Mouse (Mus musculus): ENCODE measurements around the gene Apbb1ip. TPM values are rescaled to one million over a fixed set of nuclear protein-coding genes. Genes with fewer than 3 reads are reported as not detected.

Apbb1ip gene
- polyA plus RNA-seq (2017; shearing (Covaris generic)) = 57.2 TPM

DNA sequence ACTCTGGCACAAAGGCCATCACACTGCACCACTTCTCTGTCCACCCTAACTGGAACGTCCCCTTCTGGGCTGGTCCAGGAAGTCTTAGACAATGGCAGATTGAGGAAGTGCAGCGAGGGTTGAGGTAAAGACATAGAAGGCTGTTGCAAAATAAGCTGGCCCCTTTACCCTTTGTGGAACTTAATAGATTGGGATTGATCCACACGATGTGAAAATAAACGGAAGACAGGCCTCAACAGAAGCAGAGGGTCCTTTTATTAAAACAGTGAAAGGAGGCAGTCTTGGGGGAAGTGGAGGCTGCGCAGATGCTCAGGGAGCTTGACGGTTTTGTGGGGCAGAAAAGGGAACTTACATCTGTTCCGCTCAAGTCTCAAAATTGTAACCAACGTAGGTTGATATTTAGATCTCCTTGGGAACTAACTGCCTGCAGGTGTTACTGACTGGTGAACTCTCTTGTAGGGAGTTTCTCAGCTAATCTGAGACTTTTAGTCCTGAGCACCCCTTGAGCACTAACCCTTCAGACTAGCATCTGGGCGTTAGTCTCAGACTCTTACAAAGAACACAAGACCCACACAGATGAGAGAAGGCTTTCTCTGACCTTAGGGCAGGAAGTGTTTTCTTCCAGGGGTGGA lies at the start of gene Apbb1ip:
TSS of gene Apbb1ip (plus strand) at position 546 of the 632 bp plus-strand sequence.

GRCm38 (mm10) chr2:22895282-22896273 lies 121.7 kb downstream of the Apbb1ip start, which contains the start of gene Pdss1:
Gene Pdss1, plus strand, starts transcription at chr2:22895522.

Other genes starting within 250 kb of the Apbb1ip start
- 0.17 TPM for gene Gad2, start 151.9 kb upstream of the Apbb1ip start, polyA plus RNA-seq (2017; shearing (Covaris generic))
- gene Pdss1, start 121.4 kb downstream of the Apbb1ip start, polyA plus RNA-seq (2017; shearing (Covaris generic)) = 5.2 TPM

Data from effector memory CD4-positive, alpha-beta T cell, adult 7 months (primary cell).